Comparison of ENCODE assay signal across 23 mouse cellular contexts in the genomic region with DNA sequence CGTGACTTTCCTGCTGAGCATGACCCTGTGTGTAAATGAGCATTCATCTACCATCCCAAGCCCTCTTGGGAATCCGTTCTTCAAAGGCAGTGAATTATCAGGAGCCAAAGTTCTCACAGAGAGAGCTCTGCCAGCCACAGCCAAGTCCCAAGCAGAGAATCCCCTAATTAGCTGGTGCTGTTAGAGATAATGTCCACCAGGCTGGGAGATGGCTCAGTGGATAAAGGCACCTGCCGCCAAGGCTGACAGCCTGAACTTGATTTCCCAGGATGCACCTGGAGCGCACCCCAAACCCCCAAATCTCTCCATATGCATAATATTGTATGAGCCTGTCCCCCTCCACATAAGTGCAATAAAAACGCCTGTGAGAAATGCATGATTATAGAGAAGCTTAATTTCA. TPM values are rescaled to one million over a fixed set of nuclear protein-coding genes. Genes with fewer than 3 reads are reported as not detected.
A peak's percentile ranks its signal among the peaks of the same experiment; 100 is the strongest.
DNase-seq lines count a peak whose midpoint lies in the region; ATAC-seq and TF ChIP-seq lines count a peak whose summit lies in the region.
"Had no signal": no experiment of that assay in that cellular context is flagged by ENCODE, and none has a peak within 500 bp of the region (broad histone marks: within the 10 kb centered on the region; RNA-seq: fewer than 3 reads in every experiment).

No protein-coding gene starts in this region.

- H3K4me3 ChIP-seq in heart, embryonic 10.5 days: no peak overlapping the region
- no peak overlapping the region for H3K4me3 ChIP-seq in heart, postnatal 0 days (ENCODE audit: low read depth, low read length)
- no peak overlapping the region for H3K4me3 ChIP-seq in testis, adult 2 months (ENCODE audit: control insufficient read depth, low read depth, low read length)
- H3K4me3 ChIP-seq: embryonic facial prominence, embryonic 13.5 days; forebrain, embryonic 13.5 days; gastrocnemius, adult 2 months; hindbrain, embryonic 10.5 days; intestine, embryonic 15.5 days had no signal

- peaks cover 44% of the 10 kb centered on the region for H3K4me1 ChIP-seq in heart, embryonic 10.5 days
- peaks cover 19% of the 10 kb centered on the region for H3K4me1 ChIP-seq in heart, postnatal 0 days (ENCODE audit: control insufficient read depth, insufficient read depth)
- H3K4me1 ChIP-seq in testis, adult 2 months (ENCODE audit: control insufficient read depth, insufficient read depth, low read length): peaks cover 27% of the 10 kb centered on the region
- H3K4me1 ChIP-seq: forebrain, embryonic 13.5 days; intestine, embryonic 15.5 days had no signal

- H3K36me3 ChIP-seq in heart, embryonic 10.5 days: no peaks in the 10 kb centered on the region
- H3K36me3 ChIP-seq in heart, postnatal 0 days (replicated peaks; ENCODE audit: control insufficient read depth, insufficient read depth, low read length): no peaks in the 10 kb centered on the region
- H3K36me3 ChIP-seq in testis, adult 2 months (ENCODE audit: control insufficient read depth, insufficient read depth, low read length): no peaks in the 10 kb centered on the region
- H3K36me3 ChIP-seq: embryonic facial prominence, embryonic 13.5 days; G1E; hindbrain, embryonic 10.5 days; intestine, embryonic 15.5 days had no signal

- H3K9me3 ChIP-seq in heart, embryonic 10.5 days: no peaks in the 10 kb centered on the region
- H3K9me3 ChIP-seq in heart, postnatal 0 days (replicated peaks; ENCODE audit: control insufficient read depth, low read length): no peaks in the 10 kb centered on the region
- H3K9me3 ChIP-seq: embryonic facial prominence, embryonic 13.5 days; forebrain, embryonic 13.5 days; G1E; hindbrain, embryonic 10.5 days; intestine, embryonic 15.5 days had no signal

- 75% methylated on average over 5 of the region's 5 CpGs for WGBS in heart, embryonic 10.5 days
- 78% methylated on average over 5 of the region's 5 CpGs for WGBS in heart, postnatal 0 days

- no peak for TF ChIP-seq EP300 in heart, postnatal 0 days (IDR thresholded peaks at IDR 0.05; ENCODE audit: low read depth)

- no peak overlapping the region for H3K9ac ChIP-seq in heart, postnatal 0 days (replicated peaks; ENCODE audit: low read depth, low read length)
- H3K9ac ChIP-seq: embryonic facial prominence, embryonic 13.5 days; forebrain, embryonic 13.5 days; hindbrain, embryonic 14.5 days; intestine, embryonic 15.5 days had no signal

- H3K4me2 ChIP-seq in heart, postnatal 0 days (ENCODE audit: low read depth, low read length): no peak overlapping the region
- H3K4me2 ChIP-seq: embryonic facial prominence, embryonic 13.5 days; forebrain, embryonic 13.5 days; hindbrain, embryonic 14.5 days; intestine, embryonic 15.5 days had no signal

- no peak for DNase-seq in heart, embryonic 10.5 days (ENCODE audit: low spot score)
- DNase-seq in heart, postnatal 36 days: no peak
- DNase-seq in heart, postnatal 0 days (ENCODE audit: low spot score): no peak
- DNase-seq in heart, adult 18-20 months: no peak
- DNase-seq in testis, postnatal 10 days (ENCODE audit: low spot score): no peak
- no peak for DNase-seq in urinary bladder, postnatal 14 days (ENCODE audit: low spot score)
- DNase-seq: adrenal gland, postnatal 14 days; cerebellum, adult 18-20 months; cerebellum, adult 9-11 months; cerebellum, postnatal 36 days; gastrocnemius, adult 2 months; gastrocnemius, postnatal 25 days; kidney, adult 18-20 months had no signal

- no peaks in the 10 kb centered on the region for H3K27me3 ChIP-seq in heart, embryonic 10.5 days (ENCODE audit: insufficient read depth, poor library complexity, severe bottlenecking)
- no peaks in the 10 kb centered on the region for H3K27me3 ChIP-seq in heart, postnatal 0 days (ENCODE audit: control insufficient read depth, insufficient read depth, low read length)
- H3K27me3 ChIP-seq in testis, adult 2 months (ENCODE audit: control insufficient read depth, insufficient read depth, low read length): no peaks in the 10 kb centered on the region
- H3K27me3 ChIP-seq: embryonic facial prominence, embryonic 13.5 days; forebrain, embryonic 13.5 days; intestine, embryonic 15.5 days had no signal

- TF ChIP-seq POLR2A in testis, adult 2 months (IDR thresholded peaks at IDR 0.05; ENCODE audit: control insufficient read depth, low read depth, low read length): no peak

- intact Hi-C loops in heart, postnatal 36 days (cut with DNase I): no loop called here

- no peak for TF ChIP-seq CTCF in heart, postnatal 0 days (IDR thresholded peaks at IDR 0.05; ENCODE audit: low read depth)
- no peak for TF ChIP-seq CTCF in testis, adult 2 months (IDR thresholded peaks at IDR 0.05; ENCODE audit: control insufficient read depth, insufficient read depth, insufficient replicate concordance, low read depth, low read length)

- ATAC-seq in heart, postnatal 0 days (ENCODE audit: insufficient read depth, low read depth): no peak
- 0 out of 2 replicates have a peak, but pooled peaks have one; percentile 35 for ATAC-seq in megakaryocyte-erythroid progenitor cell, adult 5-6 weeks (replicated peaks; ENCODE audit: low FRiP score, low TSS enrichment, poor library complexity, severe bottlenecking)
- ATAC-seq: forebrain, embryonic 13.5 days; intestine, embryonic 15.5 days had no signal

- H3K27ac ChIP-seq in heart, embryonic 10.5 days: 0 out of 2 replicates have a peak overlapping the region, but pooled peaks have one; percentile 2
- peak overlapping the region; percentile 66 for H3K27ac ChIP-seq in heart, postnatal 0 days (ENCODE audit: low read depth)
- H3K27ac ChIP-seq in testis, adult 2 months (ENCODE audit: control insufficient read depth, insufficient read depth, low read depth, low read length): peak overlapping the region; percentile 33; the same call in 1 of the 2 replicates
- H3K27ac ChIP-seq: embryonic facial prominence, embryonic 13.5 days; forebrain, embryonic 13.5 days; hindbrain, embryonic 10.5 days; hindbrain, embryonic 14.5 days; intestine, embryonic 15.5 days had no signal

RNA-seq across cellular contexts. Expression of a gene that starts 4.6 kb away (rescaled TPM):
- not detected in 2 replicates for polyA plus RNA-seq in heart, embryonic 10.5 days (2016; fragmentation: Nextera tagmentation; extraction: Ambion mirVana)
- 1 to 10 TPM; 2.5 to 3.4 TPM for total RNA-seq in heart, postnatal 36 days (2021)
- total RNA-seq in heart, postnatal 0 days (2014; rRNA removed; ENCODE audit: low replicate concordance): not detected in 2 replicates
- polyA plus RNA-seq in heart, postnatal 0 days (2015; fragmentation: Nextera tagmentation; extraction: Ambion mirVana): 0.29 and 0.43 TPM in 2 replicates
- 1 to 10 TPM; 2.2 TPM for total RNA-seq in heart, adult 18-20 months (2021)
- 299 and 314 TPM in 2 replicates for polyA plus RNA-seq in testis, adult 2 months (2012; rRNA removed)
- total RNA-seq in megakaryocyte-erythroid progenitor cell, adult 5-6 weeks (2014; fragmentation: Nextera tagmentation): not detected in 2 replicates
- total RNA-seq in megakaryocyte-erythroid progenitor cell, adult 5-6 weeks (2017): not detected in 2 replicates
- total RNA-seq: adrenal gland, adult 18-20 months; adrenal gland, postnatal 14 days; gastrocnemius, adult 2 months; gastrocnemius, postnatal 25 days; granulocyte monocyte progenitor cell, adult 5-6 weeks had no signal
- polyA plus RNA-seq: embryonic facial prominence, embryonic 13.5 days; forebrain, embryonic 13.5 days; G1E; hindbrain, embryonic 10.5 days; hindbrain, embryonic 14.5 days; intestine, embryonic 15.5 days had no signal

RNA-seq across cellular contexts. Expression of a gene that starts 42.9 kb away (rescaled TPM):
- 67.3 and 88.3 TPM in 2 replicates for polyA plus RNA-seq in heart, embryonic 10.5 days (2016; fragmentation: Nextera tagmentation; extraction: Ambion mirVana)
- 100 to 1,000 TPM; 111 to 115 TPM for total RNA-seq in heart, postnatal 36 days (2021)
- total RNA-seq in heart, postnatal 0 days (2014; rRNA removed; ENCODE audit: low replicate concordance): 43.0 and 56.5 TPM in 2 replicates
- 38.8 and 39.5 TPM in 2 replicates for polyA plus RNA-seq in heart, postnatal 0 days (2015; fragmentation: Nextera tagmentation; extraction: Ambion mirVana)
- 100 to 1,000 TPM; 115 to 130 TPM for total RNA-seq in heart, adult 18-20 months (2021)
- 9.2 and 10.9 TPM in 2 replicates for polyA plus RNA-seq in testis, adult 2 months (2012; rRNA removed)
- 1.2 and 6.5 TPM in 2 replicates for total RNA-seq in megakaryocyte-erythroid progenitor cell, adult 5-6 weeks (2014; fragmentation: Nextera tagmentation)
- 6.1 and 11.4 TPM in 2 replicates for total RNA-seq in megakaryocyte-erythroid progenitor cell, adult 5-6 weeks (2017)

RNA-seq across cellular contexts. Expression of a gene that starts 49.5 kb away (rescaled TPM):
- polyA plus RNA-seq in heart, embryonic 10.5 days (2016; fragmentation: Nextera tagmentation; extraction: Ambion mirVana): 2.7 and 3.6 TPM in 2 replicates
- total RNA-seq in heart, postnatal 36 days (2021): 1 to 10 TPM in 1 of 2 experiments, under 1 TPM in 1; 0.78 to 1.0 TPM
- total RNA-seq in heart, postnatal 0 days (2014; rRNA removed; ENCODE audit: low replicate concordance): 3.2 TPM in 1 of 2 replicates, not detected in the other
- 1.8 and 3.1 TPM in 2 replicates for polyA plus RNA-seq in heart, postnatal 0 days (2015; fragmentation: Nextera tagmentation; extraction: Ambion mirVana)
- 1 to 10 TPM in 1 of 2 experiments, under 1 TPM in 1; 0.50 to 1.3 TPM for total RNA-seq in heart, adult 18-20 months (2021)
- polyA plus RNA-seq in testis, adult 2 months (2012; rRNA removed): 2.7 and 3.0 TPM in 2 replicates
- not detected in 2 replicates for total RNA-seq in megakaryocyte-erythroid progenitor cell, adult 5-6 weeks (2014; fragmentation: Nextera tagmentation)
- not detected in 2 replicates for total RNA-seq in megakaryocyte-erythroid progenitor cell, adult 5-6 weeks (2017)
- total RNA-seq: G1E; granulocyte monocyte progenitor cell, adult 5-6 weeks had no signal
- polyA plus RNA-seq: G1E had no signal

Comparison
In these comparisons a context has a peak if more than half of its experiments do, and no peak if none do; other contexts are left out.
1. H3K27ac ChIP-seq: peak in every context shown above with its lines; median percentile 66 in heart, postnatal 0 days; 33 in testis, adult 2 months; 2 in heart, embryonic 10.5 days.